Mouse (Mus musculus): ENCODE data around the gene Plin5.
"Not testable (repeated sequence)": the region's sequence is repeated elsewhere in the genome, so short reads cannot be mapped to it uniquely, and the experiment has no call there.

The Plin5 gene

DNA sequence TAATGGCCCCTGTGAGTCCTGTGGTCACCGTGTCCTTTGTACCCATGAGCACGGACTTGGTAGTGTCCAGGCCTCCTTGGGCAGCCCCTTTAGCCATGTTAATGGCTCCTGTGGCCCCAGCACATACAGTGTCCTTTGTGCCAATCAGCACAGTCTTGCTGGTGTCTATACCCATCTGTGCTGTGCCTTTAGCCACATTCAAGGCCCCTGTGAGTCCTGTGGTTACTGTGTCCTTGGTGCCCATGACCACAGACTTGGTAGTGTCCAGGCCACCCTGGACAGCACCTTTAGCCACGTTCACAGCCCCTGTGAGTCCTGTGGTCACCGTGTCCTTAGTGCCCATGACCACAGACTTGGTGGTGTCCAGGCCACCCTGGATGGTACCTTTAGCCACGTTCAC, 12.6 kb downstream of the Plin5 start:
- DNase-seq: not testable (repeated sequence)

DNA sequence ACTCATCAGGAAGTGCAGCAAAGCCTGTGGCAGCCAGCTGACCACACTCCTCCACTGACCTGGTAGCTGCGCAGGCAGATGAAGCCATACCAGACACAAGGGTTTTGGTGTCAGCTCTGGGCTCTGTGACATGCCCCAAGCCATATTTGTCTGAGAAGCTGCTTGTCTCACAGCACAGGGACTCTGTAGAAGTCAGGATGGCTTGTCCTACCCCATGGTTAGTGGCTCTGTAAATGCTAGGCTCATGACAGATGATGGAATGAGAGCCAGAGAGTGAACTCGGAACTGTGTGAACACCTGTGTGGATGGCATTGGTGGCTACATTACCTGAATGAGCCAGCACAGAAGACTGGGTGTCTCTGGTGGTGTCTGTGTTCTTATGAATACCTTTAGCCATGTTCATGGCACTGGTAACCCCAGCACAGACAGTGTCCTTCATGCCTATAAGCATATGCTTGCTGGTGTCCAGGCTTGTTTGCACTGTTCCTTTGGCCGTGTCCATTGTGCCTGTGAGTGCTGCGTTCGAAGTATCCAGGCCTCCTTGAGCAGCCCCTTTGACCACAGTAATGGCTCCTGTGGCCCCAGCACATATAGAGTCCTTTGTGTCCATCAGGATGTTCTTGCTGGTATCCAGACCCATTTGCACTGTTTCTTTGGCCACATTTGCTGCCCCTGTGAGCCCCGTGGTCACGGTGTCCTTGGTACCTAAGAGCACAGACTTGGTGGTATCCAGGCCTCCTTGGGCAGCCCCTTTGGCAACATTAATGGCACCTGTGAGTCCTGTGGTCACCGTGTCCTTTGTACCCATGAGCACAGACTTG, 13.7 kb downstream of the Plin5 start:
- DNase-seq: no peak

DNA sequence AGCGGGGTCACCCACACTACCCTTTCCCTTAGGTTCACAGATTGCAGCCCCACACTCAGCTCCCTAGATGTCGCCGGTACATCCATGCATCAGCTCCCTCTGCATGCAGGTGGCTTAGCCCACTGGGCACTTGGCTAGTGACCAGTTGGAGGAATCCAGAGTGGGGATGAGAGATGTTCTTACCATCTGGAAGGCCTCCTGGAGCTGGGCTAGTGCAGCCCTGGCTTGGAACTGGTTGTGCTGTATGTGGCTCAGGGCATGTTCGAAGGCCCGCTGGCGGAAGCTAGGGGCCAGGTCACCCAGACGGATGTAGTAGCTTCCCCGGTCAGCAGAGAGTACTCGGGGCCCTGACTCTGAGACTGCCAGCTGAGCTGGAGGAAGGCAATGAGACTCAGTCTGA, 14.5 kb downstream of the Plin5 start:
- no peak for DNase-seq

DNA sequence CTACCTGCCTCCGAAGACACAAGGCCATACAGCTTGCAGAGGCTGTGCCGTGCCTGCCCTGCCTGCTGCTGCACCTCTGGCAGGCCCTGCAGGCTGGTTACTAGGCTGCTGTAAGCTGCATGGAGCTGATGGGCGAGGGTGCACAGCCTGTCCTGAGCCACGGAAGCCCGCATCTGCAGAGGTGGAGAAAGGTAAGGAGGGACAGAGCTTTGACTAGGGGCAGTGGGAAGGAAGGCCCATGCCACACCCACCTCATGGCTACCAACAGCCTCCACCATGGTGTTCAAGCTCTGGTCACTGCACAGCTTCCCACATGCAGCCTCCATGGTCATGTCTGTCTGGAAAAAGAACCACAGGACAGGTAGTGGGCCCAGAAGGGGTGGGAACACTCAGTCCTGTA, 15.2 kb downstream of the Plin5 start:
- no peak for DNase-seq

DNA sequence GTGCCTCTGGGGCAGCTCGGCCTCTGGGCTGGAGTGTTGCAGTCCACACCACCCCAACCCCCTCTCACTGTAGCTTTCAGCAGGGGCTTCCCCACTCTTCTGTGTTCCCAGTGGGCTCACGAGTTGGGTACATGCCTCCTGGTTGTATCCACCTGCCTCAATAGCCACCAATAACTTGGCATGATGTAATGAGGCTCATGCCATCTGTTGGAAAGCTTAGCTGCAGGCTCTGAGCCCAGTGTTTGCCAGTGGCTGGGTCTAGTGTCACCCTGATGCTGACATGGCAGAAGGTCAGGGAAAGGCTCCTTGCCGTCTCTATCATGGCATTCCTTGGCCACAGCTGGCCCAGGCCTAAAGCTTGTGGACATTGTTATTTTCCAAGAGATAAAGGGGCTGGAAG, 16.6 kb downstream of the Plin5 start:
- DNase-seq: no peak

DNA sequence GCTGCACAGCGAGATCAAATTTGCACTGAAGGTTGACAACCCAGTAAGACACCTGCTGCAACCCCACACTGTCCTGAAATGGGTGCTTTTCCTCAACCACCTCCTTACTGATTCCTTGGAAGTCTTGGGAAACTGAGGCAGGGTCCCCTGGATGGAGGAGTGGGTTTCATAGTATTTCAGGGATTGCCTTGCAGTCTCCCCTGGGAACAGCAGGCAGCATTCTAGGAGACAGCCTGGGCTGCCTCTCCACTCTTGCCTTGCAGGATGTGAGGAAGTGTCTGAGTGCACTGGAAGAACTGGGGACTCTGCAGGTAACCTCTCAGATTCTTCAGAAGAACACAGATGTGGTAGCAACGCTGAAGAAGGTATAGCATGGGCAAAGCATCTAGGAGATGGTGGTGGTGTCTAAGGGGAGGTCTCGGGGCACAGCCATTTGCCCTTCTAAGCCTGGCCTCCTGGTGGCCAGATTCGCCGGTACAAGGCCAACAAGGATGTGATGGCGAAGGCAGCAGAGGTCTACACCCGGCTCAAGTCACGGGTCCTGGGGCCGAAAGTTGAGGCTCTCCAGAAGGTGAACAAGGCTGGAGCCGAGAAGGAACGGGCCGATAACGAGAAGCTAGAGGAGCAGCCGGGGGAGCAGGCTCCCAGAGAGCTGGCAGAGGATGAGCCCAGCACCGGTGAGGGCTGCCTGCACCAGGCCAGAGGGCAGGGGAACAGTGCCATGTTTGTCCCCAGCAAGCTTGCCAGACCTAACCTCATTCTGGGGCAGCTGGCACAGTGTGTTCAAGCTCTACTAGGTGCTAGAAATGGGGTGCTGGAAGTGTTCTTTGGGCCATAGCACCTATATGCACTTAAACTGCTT, 18.5 kb downstream of the Plin5 start:
- no peak for DNase-seq

DNA sequence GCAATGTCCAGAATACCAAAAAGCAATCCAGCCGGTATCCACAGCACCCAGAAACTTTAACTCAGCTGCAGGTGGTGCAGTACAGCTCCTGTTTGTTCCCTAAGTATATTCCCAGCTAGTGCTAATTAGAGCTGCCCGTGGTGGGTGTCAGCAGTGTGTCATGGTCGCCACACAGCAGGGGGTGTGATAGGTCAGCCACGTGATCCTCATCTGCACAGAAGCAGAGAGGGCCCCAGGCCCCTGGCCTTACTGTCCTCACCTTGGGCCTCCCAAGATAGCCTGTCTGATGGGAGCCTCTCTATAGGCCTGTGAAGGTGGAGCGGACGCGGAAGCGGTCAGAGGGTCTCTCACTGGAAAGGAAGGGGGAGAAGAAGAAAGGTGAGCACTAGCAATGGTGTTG, 19.2 kb downstream of the Plin5 start:
- DNase-seq: no peak

DNA sequence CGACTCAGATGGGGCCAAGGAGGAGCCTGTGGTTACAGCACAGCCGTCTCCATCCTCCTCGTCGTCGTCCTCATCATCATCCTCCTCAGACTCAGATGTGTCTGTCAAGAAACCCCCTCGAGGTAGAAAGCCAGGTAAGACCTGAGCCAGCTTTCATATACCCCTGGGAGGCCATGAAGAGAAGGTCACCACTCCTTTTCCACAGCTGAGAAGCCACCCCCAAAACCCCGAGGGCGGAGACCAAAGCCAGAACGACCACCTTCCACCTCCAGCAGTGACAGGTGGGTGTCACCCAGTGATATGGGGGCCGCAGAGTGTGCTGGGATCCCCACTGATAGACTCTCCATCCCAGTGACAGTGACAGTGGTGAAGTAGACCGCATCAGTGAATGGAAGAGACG, 20.5 kb downstream of the Plin5 start:
- no peak for DNase-seq

DNA sequence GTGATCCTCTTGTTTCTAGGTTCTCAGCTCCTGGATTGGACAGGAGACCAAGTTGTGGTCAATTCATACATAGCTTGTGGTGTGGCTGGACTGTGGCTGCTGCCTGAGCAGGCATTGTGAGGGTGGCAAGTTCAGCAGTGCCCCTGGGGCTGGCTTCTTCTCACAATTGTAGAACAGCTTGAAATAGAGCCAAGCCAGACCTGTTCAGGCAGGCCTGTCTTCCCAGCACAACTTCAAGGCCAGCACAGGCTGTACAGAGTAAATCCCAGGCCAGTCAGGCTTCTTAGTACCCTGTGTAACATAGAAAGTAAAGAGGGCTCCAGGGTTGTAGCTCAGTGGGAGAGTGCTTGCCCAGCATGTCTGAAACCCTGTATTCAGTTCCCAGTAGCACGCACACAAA, 24.6 kb downstream of the Plin5 start:
- DNase-seq: no peak

DNA sequence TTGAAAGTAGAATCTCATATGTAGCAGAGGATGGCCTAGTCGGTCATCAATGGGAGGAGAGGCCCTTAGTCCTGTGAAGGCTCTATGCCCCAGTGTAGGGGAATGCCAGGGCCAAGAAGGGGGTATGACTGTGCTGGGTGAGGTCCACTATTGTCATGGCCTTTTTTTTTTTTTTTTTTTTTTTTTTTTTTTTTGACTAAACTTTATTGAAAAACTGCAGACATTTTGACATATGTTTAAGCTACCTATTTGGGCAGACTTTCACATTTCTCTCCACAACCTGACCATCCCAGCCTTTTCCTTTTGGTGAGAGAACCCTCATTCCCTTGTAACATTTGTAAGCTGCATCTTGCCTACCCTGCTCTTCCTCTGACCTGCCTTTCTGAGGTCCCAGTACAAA, 25.1 kb downstream of the Plin5 start:
- DNase-seq: no peak

DNA sequence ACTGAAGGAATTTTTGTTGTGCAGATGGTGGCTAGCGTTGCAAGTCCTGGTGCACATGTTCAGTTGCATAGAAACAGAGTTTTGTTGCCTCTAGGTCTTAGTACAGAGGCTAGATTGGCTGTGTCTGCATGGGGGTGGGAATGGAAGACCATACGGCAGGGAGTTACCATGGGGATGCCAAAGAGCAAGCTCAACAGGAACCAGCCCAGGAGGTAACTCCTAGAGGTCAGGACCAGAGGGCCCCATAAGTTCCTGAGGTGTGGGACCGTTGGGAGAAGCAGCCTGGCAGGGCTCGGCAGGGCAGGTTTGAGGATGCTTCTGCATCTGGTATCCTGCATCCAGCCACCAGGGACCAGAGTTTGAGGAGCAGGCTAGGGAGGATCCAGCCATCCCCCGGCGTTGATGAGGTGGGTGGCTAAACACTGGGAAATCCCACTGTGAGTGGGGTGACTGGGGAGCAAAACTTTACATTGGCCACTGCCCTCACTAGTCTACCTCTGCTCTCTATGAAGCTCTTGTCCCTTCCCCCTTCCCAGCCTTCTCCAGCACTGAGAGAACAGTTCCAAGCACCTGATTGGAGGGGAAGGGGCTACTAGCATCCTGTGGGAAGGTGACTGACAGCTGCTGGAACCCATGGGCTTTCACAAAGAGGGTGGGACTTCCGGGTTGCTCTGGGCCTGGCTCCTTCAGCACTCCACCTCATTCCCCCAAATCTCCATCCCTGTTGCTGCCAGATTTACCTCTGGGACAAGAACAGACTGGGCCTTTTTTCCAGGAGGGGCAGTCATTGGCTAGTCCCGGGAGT, 36.4 kb downstream of the Plin5 start:
- DNase-seq: no peak

DNA sequence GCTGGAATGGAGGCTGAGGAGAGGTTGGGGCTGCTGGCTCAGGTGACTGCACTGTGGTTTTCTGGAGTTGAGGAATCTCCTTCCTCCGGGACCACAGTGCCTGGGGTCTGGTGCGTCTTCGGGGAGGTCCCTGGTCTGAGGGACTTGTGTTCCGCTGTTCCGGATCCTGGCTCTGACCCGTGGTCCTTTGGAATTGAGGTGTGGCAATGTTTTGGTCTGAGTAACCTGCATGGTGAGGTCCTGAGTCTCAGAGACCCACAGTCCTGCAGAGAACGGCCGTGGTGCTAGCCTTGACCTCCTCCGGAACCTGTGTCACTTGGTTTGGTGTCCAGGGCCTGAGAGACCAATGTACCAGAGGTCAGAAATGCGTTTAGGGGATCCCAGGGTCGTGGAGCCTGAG, 37.5 kb downstream of the Plin5 start:
- DNase-seq: peak; percentile 46

DNA sequence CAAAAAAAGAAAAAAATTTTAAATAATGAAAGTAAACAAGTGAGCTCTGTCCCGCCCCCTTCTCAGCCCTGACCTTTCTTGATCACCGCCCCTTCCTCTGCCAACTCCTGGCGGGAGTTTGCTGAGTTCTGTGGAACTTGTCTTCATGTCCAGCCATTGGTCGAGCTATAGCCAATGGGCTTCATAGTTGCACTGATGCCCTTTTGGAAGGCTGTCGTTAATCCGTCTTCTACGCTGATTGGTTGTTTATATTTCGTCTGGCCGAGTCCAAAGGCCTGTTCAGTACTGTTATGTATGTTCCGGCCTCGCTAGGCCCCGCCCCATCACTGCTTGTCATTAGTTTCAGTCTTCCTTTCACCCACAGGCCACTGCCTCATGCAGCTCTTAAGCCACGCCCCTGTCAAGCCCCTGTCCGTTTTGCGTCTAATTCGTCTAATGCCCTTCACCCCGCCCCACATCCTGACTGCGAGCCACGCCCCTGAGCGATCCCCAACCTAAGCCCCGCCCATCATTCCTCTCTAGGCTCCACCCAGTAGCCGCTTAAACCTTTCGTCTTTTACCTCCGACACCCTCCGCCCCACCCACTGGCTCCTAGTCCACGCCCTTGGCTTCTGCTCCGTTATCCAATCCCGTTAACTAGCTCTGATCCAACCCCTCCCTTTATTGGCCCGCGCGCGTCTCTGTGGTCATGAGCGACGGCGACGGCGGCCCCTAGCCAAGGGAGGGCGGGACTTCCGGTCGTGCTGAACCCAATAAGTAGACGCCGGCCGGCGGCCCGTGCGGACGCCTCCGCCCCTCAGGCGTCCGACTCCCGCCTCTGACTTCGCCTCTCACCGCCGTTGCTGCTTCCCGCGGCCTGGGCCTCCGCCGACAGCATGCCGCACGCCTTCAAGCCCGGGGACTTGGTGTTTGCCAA, 38.3 kb downstream of the Plin5 start, which contains the start of gene Hdgfl2:
Hdgfl2 (plus strand) TSS at position 755 of the 916 bp plus-strand sequence.
- peak; percentile 100 for DNase-seq

DNA sequence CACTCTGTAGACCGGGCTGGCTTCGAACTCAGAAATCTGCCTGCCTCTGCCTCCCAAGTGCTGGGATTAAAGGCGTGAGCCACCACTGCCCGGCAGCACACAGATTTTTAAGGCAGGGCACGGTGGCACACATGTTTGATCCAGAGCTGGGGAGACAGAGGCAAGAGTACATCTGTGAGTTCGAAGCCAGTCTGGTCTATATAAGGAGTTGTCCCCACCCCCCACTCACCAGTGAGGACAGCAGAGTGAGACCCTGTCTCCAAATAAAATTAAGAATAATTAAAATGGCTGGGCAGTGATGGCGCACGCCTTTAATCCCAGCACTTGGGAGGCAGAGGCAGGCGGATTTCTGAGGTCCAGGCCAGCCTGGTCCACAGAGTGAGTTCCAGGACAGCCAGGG, 39.0 kb downstream of the Plin5 start:
- peak; percentile 47 for DNase-seq

DNA sequence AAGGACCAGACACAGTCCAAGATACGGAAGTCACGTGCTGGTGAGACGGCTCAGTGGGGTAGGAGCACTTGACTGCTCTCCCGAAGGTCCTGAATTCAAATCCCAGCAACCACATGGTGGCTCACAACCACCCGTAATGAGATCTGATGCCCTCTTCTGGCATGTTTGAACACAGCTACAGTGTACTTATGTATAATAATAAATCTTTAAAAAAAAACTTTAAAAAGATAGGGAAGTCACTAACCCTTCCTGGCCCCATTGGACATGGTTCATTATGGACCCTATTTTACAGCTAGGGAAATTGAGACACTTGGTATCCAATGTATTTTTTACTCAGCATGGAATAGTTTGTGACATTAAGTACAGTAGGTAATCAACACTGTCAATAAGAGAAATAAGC, 39.9 kb downstream of the Plin5 start:
- DNase-seq: no peak

DNA sequence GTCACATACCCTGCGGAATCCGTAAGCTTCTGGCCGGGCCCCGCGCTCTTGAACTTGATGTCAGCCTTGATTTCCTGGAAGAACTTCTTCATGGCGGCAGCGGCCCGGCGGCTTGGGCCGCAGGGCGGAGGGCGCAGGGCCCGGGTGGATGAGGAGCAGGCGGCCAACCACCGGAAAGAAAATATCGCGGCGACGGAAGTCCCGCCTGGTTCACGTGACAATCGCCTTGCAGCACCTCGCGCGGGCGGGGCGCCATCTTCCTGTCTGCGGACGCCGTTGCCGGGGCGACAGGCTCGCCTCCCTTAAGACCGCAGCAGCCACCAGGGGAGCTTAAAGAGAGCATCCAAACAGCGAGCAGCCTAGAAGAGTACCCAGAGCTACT, 42.6 kb downstream of the Plin5 start, which contains the start of gene Ubxn6:
Ubxn6 (minus strand) TSS at position 202 of the 382 bp plus-strand sequence.
- peak; percentile 94 for DNase-seq

DNA sequence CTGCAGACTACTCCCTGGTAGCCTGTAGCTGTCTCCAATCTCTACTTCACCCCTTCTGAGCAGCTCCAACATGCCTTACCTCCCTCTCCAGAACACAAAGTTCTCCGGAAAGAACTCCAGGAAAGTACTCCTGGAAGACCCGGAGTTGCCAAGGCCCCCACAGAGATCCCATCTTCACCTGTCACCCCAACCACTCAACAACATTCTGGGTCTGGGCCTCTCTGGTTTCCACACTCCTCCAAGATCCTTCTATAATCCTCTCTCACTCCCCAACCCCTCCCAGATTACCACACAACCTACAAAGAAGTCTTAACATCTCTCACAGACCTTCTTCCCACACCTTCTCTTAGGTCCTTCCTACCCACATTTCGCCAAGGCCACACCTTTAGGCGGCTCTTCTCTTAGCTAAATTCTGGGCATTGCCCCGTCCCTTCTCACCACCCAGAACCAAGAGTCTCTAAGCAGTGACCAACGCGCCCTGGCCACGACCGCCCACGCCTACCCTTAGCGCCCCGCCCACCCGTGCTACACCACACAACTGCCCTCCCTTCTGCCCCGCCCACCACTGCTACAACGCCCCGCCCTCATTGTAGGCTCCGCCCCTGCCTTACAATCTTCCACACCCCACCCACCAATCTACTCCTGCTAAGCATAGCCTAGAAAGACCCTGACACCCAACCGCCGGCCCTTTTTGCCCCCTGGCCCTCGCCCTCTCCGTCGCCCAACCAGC, 43.1 kb downstream of the Plin5 start:
- peak; percentile 73 for DNase-seq

DNA sequence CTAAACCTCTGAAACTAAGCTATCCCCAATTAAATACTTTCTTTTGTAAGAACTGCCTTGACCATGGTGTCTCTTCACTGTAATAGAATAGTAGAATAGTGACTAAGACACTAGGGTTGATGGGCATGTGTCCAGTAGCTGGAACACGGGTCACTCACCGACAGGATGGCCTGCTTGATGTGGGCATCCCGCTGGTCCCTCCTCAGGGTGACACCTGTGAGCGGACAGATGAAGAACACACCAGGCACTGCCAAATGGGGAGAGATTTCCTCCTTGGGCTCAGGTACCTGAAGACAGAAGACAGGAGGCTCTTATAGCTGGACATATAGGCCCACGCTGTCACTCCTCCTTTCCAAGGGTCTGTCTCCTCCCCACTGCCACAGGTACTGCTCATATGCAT, 45.2 kb downstream of the Plin5 start:
- DNase-seq: no peak

DNA sequence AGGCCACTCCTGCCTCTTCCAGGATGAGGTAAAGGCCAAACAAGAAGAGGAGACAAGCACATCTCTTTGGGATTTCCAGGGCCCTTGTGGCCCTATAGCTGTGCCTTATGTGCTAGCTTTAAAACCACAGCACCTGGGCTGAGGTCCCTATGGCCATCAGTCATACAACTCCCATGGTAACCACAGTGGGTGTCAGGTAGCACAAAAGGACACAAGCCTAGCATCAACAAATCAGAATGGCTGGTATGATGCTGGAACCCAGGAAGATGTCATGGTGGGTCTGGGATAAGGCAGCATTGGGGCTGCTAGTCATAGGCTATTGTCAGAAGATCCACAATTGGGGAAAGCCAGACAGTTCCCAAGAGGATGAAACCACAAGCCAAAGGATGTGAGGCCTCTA, 46.3 kb downstream of the Plin5 start:
- no peak for DNase-seq

DNA sequence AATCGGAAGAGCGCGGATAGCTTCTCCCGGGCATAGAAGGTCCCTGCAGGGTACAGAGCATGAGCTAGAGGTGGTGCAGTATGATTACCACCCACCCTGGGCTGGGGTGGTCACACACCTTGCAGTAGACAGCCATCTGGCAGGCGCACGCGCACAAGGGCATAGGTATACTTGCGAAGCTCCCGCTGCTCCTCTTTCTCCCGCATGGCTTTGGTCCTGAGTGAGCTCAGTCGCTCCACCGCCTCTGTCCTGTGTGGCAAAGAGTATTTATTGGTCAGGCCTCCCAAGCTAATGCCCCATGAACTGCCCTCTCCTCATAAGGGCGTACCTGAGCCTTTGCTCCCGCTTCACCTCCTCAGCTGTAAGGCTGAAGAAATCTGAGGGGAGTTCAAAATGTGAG, 48.3 kb downstream of the Plin5 start:
- DNase-seq: no peak

DNA sequence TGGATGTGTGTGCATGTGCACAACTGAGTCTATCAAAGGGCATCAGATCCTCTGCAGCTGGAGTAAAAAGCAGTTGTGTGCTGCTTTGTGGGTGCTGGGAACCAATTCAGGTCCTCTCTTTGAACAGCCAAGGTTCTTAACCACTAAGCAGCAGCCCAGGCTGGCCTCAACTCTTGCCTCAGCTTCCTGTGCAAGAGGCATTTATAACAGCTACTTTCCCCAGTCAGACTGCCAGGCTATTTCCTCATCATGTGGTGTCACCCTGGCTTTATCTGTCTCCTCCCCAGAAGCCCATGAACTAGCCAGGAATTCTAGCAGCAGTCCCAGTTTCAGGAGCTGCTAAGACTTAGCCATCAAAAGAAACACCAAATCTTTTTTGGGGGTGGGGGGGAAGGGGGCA, 50.9 kb downstream of the Plin5 start:
- no peak for DNase-seq

Measured in cerebellum, adult 11 months (tissue).